8 mouse cellular contexts compared by ENCODE assay signal in genomic region chr11:94548041-94548784, GRCm38 (mm10). TPM values are rescaled to one million over a fixed set of nuclear protein-coding genes. Genes with fewer than 3 reads are reported as not detected.
A peak's percentile ranks its signal among the peaks of the same experiment; 100 is the strongest.
DNase-seq lines count a peak whose midpoint lies in the region; ATAC-seq and TF ChIP-seq lines count a peak whose summit lies in the region.

No protein-coding gene starts in this region.

- H3K79me3 ChIP-seq in C2C12 (ENCODE audit: low read depth) = no peaks in the 10 kb centered on the region

- ATAC-seq in activated CD4-positive, CD25-positive, alpha-beta regulatory T cell, adult 4 months = peak; percentile 6
- ATAC-seq in embryonic facial prominence, embryonic 12.5 days (ENCODE audit: insufficient number of reproducible peaks, insufficient read depth, low FRiP score, low TSS enrichment) = no peak
- no peak for ATAC-seq in heart, embryonic 14.5 days (ENCODE audit: insufficient number of reproducible peaks, insufficient read depth, low FRiP score, low read depth)

- no peaks in the 10 kb centered on the region for H3K36me3 ChIP-seq in C2C12 (ENCODE audit: control insufficient read depth, insufficient read depth)
- 0 out of 2 replicates have a peak, but pooled peaks cover 3% of the 10 kb centered on the region for H3K36me3 ChIP-seq in embryonic facial prominence, embryonic 12.5 days
- H3K36me3 ChIP-seq in heart, embryonic 14.5 days (ENCODE audit: control insufficient read depth, insufficient read depth, low read length) = peaks cover 4% of the 10 kb centered on the region; the same call in 1 of the 2 replicates

- H3K79me2 ChIP-seq in C2C12 (ENCODE audit: control insufficient read depth, insufficient read depth) = no peaks in the 10 kb centered on the region

- peak overlapping the region; percentile 93 for H3ac ChIP-seq in C2C12 (ENCODE audit: control insufficient read depth, insufficient read length, low read depth)

- no peaks in the 10 kb centered on the region for H3K27me3 ChIP-seq in C2C12 (ENCODE audit: control insufficient read depth, insufficient read depth, insufficient read length)
- no peaks in the 10 kb centered on the region for H3K27me3 ChIP-seq in embryonic facial prominence, embryonic 12.5 days
- no peaks in the 10 kb centered on the region for H3K27me3 ChIP-seq in heart, embryonic 14.5 days (ENCODE audit: control insufficient read depth, insufficient read depth, low read length)

- H3K4me2 ChIP-seq in embryonic facial prominence, embryonic 12.5 days (replicated peaks) = peak overlapping the region; percentile 92
- peak overlapping the region; percentile 88 for H3K4me2 ChIP-seq in heart, embryonic 14.5 days (ENCODE audit: low read length)

- no peak overlapping the region for H3K27ac ChIP-seq in embryonic facial prominence, embryonic 12.5 days
- peak overlapping the region; percentile 87 to 88 for H3K27ac ChIP-seq in heart, embryonic 14.5 days (replicated peaks in 1 of 2; ENCODE audit: control insufficient read depth in 1 of 2, insufficient read depth in 1 of 2, low read depth in 2 of 2, low read length in 2 of 2)

- peak overlapping the region; percentile 38 for H3K4me3 ChIP-seq in C2C12 (ENCODE audit: insufficient read depth, poor library complexity, severe bottlenecking)
- peak overlapping the region; percentile 62 for H3K4me3 ChIP-seq in embryonic facial prominence, embryonic 12.5 days
- H3K4me3 ChIP-seq in heart, embryonic 14.5 days (ENCODE audit: control insufficient read depth in 1 of 2, insufficient read depth in 1 of 2, low read depth in 1 of 2, low read length in 2 of 2) = peak overlapping the region; percentile 61 to 62

- H3K9me3 ChIP-seq in embryonic facial prominence, embryonic 12.5 days = 0 out of 2 replicates have a peak, but pooled peaks cover 4% of the 10 kb centered on the region
- no peaks in the 10 kb centered on the region for H3K9me3 ChIP-seq in heart, embryonic 14.5 days (ENCODE audit: control insufficient read depth, low read length)

- peaks cover 17% of the 10 kb centered on the region; the same call in 1 of the 2 replicates for H3K4me1 ChIP-seq in embryonic facial prominence, embryonic 12.5 days
- H3K4me1 ChIP-seq in heart, embryonic 14.5 days (ENCODE audit: control insufficient read depth in 2 of 2, insufficient read depth in 2 of 2, low read length in 2 of 2) = peaks cover 10 to 15% of the 10 kb centered on the region in 2 experiments; a peak in 3 of 4 replicates

- peak; percentile 53 for DNase-seq in kidney, postnatal 14 days
- DNase-seq in lung, postnatal 10 days = peak; percentile 53
- peak; percentile 59 for DNase-seq in retina, embryonic 14.5 days (ENCODE audit: low spot score)
- DNase-seq in Muller cell, postnatal 12 days (ENCODE audit: inconsistent ontology term) = no peak

- WGBS in embryonic facial prominence, embryonic 12.5 days = 10% methylated on average over 24 of the region's 24 CpGs
- WGBS in heart, embryonic 14.5 days = 11% methylated on average over 24 of the region's 24 CpGs

- H3K9ac ChIP-seq in embryonic facial prominence, embryonic 12.5 days = peak overlapping the region; percentile 61
- peak overlapping the region; percentile 73 for H3K9ac ChIP-seq in heart, embryonic 14.5 days (ENCODE audit: low read length)

- no peak for TF ChIP-seq CTCF in C2C12 (IDR thresholded peaks at IDR 0.05; ENCODE audit: control insufficient read depth, insufficient read depth, insufficient read length)

TF ChIP-seq in C2C12, 6 proteins besides CTCF, POLR2A, EP300 and RAD21:
- TF ChIP-seq USF1 (IDR thresholded peaks at IDR 0.05; ENCODE audit: low read depth) (no peak), MYOD1 (IDR thresholded peaks at IDR 0.05; ENCODE audit: control insufficient read depth, insufficient read length, low read depth) (no peak), MAX (IDR thresholded peaks at IDR 0.05) (no peak), FOSL1 (IDR thresholded peaks at IDR 0.05; ENCODE audit: insufficient read depth, low read length, poor library complexity, severe bottlenecking) (no peak), MYOG (IDR thresholded peaks at IDR 0.05; ENCODE audit: control insufficient read depth, extremely low read depth, insufficient read length) (no peak), CEBPB (IDR thresholded peaks at IDR 0.05; ENCODE audit: low read depth) (no peak)

RNA-seq across cellular contexts. Expression of gene Rsad1, which starts 0.8 kb away (rescaled TPM):
- polyA plus RNA-seq in C2C12 (2012; fragmentation: generic; extraction: Trizol) = 3.2 TPM
- 1 to 10 TPM in 1 of 2 experiments, under 1 TPM in 1; 0.90 to 1.4 TPM for polyA plus RNA-seq in activated CD4-positive, CD25-positive, alpha-beta regulatory T cell, adult 4 months (2017; shearing (Covaris generic))
- 5.0 and 5.7 TPM in 2 replicates for polyA plus RNA-seq in embryonic facial prominence, embryonic 12.5 days (2016; fragmentation: Nextera tagmentation; extraction: Ambion mirVana)
- 5.4 and 6.9 TPM in 2 replicates for polyA plus RNA-seq in heart, embryonic 14.5 days (2014; fragmentation: Nextera tagmentation; extraction: Ambion mirVana)

RNA-seq across cellular contexts. Expression of gene Chad, which starts 16.6 kb away (rescaled TPM):
- 0.12 TPM for polyA plus RNA-seq in C2C12 (2012; fragmentation: generic; extraction: Trizol)
- polyA plus RNA-seq in activated CD4-positive, CD25-positive, alpha-beta regulatory T cell, adult 4 months (2017; shearing (Covaris generic)) = under 1 TPM in 1 of 2 experiments, not detected in 1; 0.38 TPM
- 2.0 and 3.6 TPM in 2 replicates for polyA plus RNA-seq in embryonic facial prominence, embryonic 12.5 days (2016; fragmentation: Nextera tagmentation; extraction: Ambion mirVana)
- polyA plus RNA-seq in heart, embryonic 14.5 days (2014; fragmentation: Nextera tagmentation; extraction: Ambion mirVana) = 0.15 and 0.42 TPM in 2 replicates

RNA-seq across cellular contexts. Expression of gene Mycbpap, which starts 26.7 kb away (rescaled TPM):
- not detected for polyA plus RNA-seq in C2C12 (2012; fragmentation: generic; extraction: Trizol)
- not detected for polyA plus RNA-seq in activated CD4-positive, CD25-positive, alpha-beta regulatory T cell, adult 4 months (2017; shearing (Covaris generic))
- 2.5 and 3.7 TPM in 2 replicates for polyA plus RNA-seq in embryonic facial prominence, embryonic 12.5 days (2016; fragmentation: Nextera tagmentation; extraction: Ambion mirVana)
- polyA plus RNA-seq in heart, embryonic 14.5 days (2014; fragmentation: Nextera tagmentation; extraction: Ambion mirVana) = 4.7 and 6.6 TPM in 2 replicates

RNA-seq across cellular contexts. Expression of gene Epn3, which starts 48.4 kb away (rescaled TPM):
- polyA plus RNA-seq in C2C12 (2012; fragmentation: generic; extraction: Trizol) = 0.25 TPM
- polyA plus RNA-seq in activated CD4-positive, CD25-positive, alpha-beta regulatory T cell, adult 4 months (2017; shearing (Covaris generic)) = not detected
- 2.7 and 4.2 TPM in 2 replicates for polyA plus RNA-seq in embryonic facial prominence, embryonic 12.5 days (2016; fragmentation: Nextera tagmentation; extraction: Ambion mirVana)
- polyA plus RNA-seq in heart, embryonic 14.5 days (2014; fragmentation: Nextera tagmentation; extraction: Ambion mirVana) = 11.4 TPM in 2 replicates

RNA-seq across cellular contexts. Expression of gene Acsf2, which starts 53.5 kb away (rescaled TPM):
- polyA plus RNA-seq in C2C12 (2012; fragmentation: generic; extraction: Trizol) = 2.7 TPM
- 1 to 10 TPM; 1.9 to 2.3 TPM for polyA plus RNA-seq in activated CD4-positive, CD25-positive, alpha-beta regulatory T cell, adult 4 months (2017; shearing (Covaris generic))
- 5.5 and 5.9 TPM in 2 replicates for polyA plus RNA-seq in embryonic facial prominence, embryonic 12.5 days (2016; fragmentation: Nextera tagmentation; extraction: Ambion mirVana)
- 3.9 and 4.0 TPM in 2 replicates for polyA plus RNA-seq in heart, embryonic 14.5 days (2014; fragmentation: Nextera tagmentation; extraction: Ambion mirVana)
